Mouse (Mus musculus) adrenal gland, adult 2 months (tissue): ENCODE results near the gene Ckm. TPM values are rescaled to one million over a fixed set of nuclear protein-coding genes. Genes with fewer than 3 reads are reported as not detected.
A peak's percentile ranks its signal among the peaks of the same experiment; 100 is the strongest.

Experiments
- DNase-seq: peaks from one replicate; pipeline ENCODE4 v3.0.0; 2021
- polyA plus RNA-seq: library from polyadenylated mRNA; depleted of rRNA; stranded (reverse); fragments of >200 nt; gene quantifications from 2 replicates; pipeline ENCODE4 v1.2.3, GENCODE M21; 2012
- total RNA-seq, 2 experiments: library from RNA; stranded (reverse); gene quantifications; 2 replicates each; pipeline ENCODE4 v1.2.3; 2021

Gene Ckm
- total and polyA plus RNA-seq, 3 experiments: 1.0 TPM; not detected in 2

DNA sequence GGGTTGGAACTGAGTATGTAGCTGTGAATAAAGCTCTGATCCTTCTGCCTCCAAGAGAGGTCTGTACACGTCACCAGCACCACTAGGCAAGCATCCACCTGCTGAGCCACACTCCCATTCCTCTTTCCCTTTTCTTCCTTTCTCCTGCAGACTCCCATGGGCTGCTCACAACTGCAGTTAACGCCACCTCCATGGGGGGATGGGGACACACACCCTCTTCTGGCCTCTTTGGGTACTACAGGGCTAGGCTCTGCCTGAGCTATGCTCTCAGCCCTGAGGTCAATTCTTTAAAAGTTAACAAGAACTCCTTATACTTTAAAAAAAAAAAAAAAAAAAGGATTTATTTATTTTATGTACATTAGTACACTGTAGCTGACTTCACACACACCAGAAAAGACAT lies 27.9 kb downstream of the Ckm start:
- no peak for DNase-seq

DNA sequence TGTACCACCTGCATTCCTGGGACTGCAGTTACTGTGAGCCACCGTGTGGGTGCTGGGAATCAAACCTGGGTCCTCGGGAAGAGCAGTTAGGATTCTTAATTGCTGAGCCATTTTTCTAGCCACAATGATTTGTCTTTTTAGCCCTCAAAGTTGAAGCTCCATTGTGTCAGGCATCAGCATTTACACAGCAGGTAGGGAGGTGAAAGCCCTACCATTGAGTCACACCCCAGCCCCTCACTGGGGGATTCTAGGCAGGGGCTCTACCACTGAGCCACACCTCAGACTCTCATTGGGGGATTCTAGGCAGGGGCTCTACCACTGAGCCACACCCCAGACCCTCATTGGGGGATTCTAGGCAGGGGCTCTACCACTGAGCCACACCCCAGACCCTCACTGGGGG lies 31.7 kb downstream of the Ckm start:
- DNase-seq: no peak

DNA sequence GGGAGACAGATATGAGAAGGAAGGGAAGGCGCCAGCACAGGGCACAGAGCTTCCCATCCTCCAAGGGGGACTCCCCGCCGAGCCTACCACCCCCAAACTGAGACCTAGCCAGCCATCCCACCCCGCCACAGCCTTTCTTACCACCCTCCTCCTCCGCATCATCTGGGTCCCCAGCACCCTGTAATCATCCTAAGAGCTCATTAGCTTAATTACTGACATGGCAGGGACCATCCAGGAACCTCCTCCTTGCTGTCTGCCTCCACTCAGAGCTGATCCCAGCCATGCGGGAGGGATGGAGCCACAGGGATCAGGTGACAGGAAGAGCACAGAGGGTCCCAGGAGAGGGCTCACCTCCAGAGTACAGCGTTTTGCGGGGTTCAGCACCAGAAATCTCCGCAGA lies 32.5 kb downstream of the Ckm start:
- DNase-seq: no peak

DNA sequence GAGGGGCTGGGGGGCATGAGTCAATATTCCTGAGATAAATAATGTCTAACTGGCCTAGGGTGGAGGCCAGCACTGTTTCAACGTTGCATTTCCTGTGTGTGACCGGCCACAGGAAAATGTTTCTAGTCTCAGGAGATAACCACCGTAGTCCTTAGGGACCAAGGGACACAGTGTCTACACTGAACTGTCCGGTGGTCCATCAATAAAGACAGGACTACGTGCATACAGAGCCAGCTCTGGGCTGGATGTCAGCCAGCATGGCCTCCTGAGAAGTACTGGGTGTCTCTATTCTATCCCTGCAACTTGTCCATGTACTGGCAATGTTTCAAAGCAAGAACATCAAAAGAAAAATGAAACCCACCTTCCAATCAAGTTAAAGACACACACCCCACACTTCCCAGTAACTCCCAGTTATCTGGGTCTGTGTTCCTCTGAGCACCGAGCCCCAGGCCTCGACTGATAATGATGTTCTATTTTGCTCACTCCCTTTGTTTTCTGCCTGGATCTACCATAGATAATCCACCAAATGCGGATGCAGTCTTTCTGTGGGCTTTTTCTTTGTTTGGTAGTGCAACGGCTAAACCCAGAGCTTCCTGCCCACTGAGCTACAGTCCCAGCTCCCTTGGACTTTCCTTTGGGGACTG lies 37.0 kb downstream of the Ckm start:
- DNase-seq: no peak

DNA sequence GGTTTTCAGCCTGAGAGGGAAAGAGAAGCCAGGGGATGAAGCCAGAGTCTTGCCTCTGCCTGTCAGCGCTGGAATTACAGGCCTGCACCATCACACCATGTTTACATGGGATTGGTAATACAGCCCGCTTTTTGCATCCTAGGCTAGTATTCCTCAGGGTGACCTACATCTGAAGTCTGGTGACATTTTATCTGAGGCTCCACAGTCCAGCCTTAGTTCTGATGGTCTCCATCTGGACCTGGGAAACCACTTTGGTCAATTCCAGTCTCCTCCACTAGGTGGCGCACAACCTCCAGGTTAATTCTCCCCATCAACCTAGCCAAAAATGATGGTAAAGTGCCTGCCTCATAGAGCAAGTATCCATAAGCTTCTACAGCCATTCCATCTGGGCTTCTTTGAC lies 38.8 kb downstream of the Ckm start:
- DNase-seq: peak; percentile 84

DNA sequence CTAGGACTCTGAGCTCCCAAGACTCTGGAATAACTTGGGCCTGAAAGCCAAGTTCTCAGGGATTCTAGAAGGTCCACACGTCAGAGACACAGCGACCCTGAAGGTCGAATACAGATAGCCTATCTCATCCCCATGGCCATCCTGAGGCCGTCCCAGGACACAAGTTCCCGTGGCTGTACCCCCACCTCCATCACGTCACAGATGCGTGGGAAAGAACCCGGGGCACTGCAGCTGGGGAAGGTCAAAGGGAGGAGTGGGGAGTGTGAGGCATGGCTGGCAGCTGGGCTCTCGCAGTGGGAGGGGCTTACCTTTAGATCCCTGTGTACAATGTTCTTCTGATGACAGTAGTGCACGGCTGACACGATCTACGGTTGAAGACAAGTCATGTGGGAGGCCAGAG lies 40.2 kb downstream of the Ckm start:
- no peak for DNase-seq

DNA sequence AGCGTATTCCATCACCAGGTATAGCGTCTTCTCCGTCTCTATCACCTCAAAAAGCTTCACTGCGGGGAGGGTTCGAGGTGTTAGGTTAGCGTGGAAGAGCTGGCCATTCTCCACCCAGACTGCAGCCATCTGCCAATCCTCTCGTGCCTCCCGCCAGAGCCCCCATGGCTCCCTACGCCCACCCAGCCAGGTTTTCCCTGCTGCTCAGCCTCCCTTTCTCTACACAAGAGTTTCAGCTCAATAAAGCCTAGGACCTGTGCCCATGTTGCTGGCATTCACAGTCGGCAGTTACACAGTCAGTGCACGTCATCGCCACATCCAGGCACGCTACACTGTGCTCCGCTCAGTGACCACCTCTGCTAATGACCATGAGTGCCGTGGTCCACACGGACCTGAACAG lies 43.1 kb downstream of the Ckm start:
- no peak for DNase-seq

DNA sequence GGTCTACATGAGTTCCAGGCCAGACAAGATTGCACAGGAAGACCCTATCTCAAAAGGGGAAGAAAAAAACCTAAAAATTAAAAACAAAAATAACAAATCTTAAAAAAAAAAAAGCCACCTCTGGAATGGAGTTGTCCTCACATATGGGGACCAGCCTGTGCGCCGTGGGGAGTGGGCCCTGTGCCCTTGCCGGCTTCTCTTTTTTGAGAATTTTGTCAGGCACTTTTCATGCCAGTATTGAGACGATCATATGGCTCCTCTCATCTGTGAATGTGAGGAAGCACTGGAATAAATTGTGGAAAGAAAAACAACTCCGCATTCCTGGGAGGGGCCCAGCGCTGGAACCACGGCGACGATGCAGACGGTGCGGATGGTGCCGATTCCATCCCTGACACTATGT lies 44.6 kb downstream of the Ckm start:
- no peak for DNase-seq

DNA sequence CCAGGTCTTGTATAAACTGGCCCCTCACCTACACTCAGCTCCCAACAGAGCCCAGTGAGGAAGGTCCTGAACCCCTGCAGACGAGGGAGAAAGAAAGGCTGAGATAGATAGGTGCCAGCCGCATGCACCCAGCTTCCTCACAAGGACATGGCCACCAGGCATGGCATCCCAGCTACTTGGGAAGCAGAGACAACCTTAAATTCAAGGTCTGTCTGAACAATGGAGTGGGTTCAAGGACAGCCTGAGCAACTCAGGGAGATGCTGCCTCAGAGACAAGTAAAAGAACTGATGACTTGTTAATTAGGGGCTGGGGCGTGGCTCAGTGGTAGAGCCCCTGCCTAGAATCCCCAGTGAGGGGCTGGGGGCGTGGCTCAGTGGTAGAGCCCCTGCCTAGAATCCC lies 50.6 kb downstream of the Ckm start:
- no peak for DNase-seq

DNA sequence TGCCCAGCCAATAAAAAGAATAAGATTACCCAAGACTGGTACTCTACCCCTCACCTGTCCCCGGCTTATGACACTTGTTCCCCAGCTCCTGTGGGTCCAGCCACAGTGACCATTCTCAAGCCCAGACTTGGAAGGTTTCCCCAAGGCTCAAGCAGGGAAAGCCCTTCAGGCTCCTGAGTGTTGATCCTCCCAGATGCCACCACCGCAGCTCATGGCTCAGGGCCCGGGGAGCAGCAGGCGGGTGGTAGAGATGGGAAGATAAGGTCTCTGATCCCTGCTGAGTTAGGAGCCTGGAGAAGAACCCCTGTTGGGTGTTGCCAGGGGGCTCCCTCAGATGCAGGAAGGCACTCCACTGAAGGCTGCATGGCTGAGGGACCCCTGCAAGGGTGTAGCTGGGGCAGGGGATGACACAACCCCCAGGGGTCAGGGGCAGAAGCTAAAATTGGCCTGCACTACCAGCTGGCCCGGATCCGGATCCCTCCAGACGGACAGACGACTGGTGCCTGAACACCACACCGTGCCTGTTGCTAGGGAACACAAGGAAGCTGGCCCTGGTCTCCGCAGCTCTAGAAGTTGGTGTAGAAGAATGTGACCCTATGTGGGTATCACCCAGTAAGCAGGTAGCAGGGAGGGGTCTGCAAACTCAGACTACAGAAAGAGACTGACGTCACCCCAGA lies 51.4 kb downstream of the Ckm start:
- DNase-seq: peak; percentile 54

DNA sequence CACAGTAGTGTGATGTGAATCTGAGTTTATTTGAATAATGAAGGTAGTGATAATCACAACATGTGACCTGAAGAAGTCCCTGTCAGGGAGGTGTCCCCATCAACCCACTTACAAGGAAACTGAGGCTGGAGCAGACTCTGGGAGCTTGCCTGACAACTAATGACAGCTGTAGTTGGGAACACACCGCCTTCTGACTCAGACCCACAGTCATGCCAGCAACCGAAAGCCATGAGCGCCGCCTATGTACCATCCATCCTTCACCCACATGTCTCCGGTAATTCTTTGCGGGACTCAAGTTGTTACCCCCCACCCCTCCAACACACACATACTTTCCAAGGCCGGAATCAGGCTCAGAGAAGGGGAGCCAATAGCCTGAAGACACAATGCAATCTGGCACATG lies 52.1 kb downstream of the Ckm start:
- peak; percentile 43 for DNase-seq

DNA sequence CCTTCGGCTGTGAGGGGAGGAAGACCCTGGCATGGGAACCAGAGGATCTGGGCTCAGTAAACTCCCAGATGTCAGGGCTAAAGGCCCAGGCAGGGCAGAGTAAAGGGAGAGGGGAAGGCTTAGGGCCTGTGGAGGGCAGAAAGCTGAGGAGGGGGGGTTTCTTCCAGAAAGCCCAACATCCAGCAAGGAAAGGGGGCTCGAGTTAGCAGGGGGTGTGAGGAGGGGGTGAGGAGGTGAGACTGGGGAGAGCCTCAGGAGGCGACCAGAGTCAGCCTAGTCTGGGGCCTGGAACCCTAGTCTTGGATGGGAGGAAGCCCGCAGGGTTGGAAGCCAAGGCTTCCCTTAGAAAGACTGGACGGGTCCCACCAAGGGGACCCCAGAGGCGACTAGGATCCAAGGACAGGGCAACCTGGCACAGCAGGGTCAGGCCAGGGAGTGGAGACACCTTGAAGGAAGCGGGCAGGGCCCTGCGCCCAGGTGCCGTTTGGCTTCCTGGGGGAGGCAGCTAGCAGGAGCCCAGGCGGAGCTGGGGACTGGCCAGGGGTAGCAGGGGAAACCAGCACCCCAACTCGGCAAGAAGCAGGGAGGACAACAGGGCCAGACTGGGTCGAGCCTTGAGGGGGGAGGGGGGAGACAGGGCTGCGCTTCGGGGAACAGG lies 53.0 kb downstream of the Ckm start:
- DNase-seq: no peak

DNA sequence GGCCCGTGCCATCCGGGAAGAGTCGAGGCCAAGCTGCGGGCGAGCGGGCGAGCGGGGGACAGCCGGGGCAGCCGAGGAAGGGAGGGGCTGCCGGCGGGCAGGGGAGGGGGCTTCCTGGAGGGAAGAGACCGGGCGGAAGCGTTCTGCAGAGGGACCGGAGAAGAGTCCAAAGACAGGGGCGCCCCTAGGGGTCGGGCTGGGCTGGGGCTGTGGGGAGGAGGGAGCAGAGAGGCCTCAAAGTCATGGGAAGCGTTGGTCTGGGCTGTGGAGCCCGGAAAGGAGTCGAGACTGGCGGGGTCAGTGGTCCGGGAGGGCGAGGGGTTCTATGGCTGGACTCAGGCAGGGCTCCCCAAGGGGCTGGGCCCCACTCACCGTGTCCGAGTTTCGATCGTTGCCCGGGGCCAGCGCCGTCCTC lies 53.5 kb downstream of the Ckm start:
- peak; percentile 69 for DNase-seq

DNA sequence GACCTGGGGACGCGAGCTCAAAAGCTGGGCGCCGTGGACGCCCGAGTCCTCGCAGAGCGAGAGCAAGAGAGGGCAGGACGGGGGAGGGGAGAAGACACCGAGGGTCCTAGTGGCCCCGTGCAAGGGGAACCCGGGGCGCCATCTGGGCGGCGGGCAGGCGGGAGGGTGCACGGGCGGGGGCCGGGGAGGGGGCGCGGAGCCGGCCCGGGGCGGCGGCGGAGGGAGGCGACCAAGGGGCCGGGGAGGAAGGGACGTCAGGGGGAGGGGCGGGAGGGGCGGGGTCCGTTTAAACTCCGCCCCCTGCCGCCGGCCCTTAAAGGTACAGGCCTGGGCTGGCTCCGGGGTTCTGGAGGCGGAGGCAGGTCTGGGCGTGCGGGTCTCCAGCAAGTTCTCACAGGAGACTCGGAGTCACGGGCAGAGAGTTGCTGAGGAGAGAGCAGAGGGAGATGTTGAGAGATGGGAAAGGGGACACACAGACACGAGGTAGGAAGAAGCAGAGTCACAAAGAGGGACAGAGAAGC lies 54.1 kb downstream of the Ckm start, which contains the start of gene Mark4:
Gene Mark4 (minus strand): TSS at position 231 of the 521 bp plus-strand sequence.
- peak; percentile 89 for DNase-seq

DNA sequence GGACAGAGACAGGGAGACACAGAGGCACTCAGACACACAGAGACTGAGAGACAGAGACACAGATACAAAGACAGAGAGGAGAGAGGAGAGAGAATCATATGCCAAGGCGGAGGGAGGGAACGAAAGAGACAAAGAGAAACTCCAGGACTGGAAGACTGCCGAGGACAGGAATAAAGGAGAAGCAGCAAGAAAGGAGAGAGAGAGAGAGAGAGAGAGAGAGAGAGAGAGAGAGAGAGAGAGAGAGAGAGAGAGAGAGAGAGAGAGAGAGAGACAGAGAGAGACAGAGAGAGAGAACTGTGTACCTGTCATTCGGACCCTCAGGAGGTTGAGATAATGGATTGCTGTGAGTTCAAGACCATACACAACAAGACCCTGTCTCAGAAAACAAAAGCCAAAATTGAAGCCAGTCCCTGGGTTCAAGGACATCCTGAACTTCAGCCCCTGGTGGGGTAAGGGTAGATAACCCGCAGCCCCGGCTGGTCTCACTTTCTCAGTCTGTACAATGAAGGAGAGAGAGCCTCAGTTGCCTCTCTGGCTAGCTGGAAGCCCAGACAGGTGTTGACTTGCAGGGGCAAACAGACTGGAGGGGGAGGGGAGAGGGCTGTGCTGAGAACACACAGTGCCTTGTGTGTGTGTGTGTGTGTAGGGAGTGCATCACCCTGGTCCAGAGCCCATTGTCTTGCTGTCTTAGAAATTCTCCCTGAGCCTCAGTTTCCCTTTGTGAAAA lies 54.7 kb downstream of the Ckm start:
- no peak for DNase-seq

DNA sequence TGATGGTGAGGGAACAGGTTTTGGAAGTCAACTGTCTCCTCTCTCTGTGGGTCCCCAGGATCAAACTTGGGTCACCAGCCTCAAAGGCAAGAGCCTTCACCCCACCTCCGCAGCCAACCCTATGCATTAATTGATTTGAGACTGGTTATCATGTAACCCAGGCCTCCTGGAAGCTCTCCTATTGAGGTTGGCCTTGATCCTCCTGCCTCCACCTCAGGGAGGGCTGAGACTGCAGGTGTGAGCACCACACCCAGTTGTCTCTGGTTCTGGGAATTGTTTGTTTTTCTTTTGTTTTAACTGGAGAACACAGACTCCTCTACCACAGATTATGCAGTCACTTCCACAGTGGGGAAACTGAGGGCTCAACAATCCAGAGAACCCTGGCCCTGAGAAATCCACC lies 55.9 kb downstream of the Ckm start:
- DNase-seq: no peak

DNA sequence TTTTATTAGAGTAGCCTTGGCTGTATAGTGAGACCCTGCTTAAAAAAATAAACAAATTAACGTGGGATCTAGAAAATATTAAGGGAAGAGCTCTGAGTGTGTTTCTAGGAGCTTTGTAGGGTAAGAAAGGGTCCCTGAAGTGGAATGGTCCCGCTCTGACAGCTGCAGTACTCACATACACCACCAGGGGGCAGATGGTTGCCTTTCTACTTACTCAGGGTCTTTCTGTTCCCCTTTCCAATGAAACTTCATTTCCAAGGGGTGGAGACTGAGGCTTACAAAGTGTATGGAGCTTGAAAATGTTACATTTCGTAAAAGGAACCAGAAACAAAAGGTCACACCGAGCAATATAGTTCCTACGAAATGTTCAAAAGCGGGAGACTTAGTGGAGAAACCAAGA lies 56.9 kb downstream of the Ckm start:
- peak; percentile 76 for DNase-seq

DNA sequence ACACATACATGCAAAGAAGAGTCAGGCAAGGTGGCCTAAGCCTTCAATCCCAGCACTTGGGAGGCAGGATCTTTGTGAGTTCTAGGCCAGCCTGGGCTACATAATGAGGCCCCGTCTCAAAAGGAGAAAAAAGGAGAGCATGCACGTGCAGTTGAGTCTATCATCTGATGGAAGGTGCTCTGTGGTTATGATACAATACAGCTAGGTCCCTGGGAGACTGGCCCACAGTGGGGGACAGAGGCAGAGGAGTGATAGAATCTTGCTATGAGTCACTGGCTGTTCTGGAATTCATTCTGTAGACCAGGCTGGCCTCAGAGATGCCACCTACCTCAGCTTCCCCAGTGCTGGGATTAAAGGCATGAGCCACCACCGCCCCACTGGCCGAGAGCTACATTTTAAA lies 57.9 kb downstream of the Ckm start:
- DNase-seq: no peak

DNA sequence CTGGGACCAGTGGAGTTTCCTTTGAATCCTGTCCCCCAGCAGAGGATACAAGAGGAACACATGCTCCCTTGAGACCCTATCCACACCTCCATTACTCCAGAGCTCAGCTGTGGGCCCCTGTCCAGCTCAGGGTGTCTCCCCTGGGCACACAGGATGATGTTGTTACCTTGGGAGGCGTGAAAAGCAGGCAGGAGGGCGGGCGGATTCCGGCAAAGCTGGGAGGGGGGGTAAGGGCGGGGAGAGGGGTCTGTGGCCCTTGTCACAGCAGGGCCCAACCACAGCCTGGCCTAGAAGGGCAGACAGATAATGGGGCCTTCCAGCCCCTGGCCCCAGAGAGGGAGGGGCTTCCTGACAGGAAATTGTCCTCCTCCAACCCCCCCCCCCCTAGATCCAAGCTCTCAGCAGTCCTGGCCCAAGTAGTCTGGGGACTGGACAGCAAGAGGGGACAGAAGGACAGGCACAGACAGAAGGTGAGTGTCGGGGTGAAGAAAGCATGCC lies 58.4 kb downstream of the Ckm start, which contains the start of gene Exoc3l2:
Gene Exoc3l2 (plus strand): TSS at position 448 of the 498 bp plus-strand sequence.
- peak; percentile 56 for DNase-seq

DNA sequence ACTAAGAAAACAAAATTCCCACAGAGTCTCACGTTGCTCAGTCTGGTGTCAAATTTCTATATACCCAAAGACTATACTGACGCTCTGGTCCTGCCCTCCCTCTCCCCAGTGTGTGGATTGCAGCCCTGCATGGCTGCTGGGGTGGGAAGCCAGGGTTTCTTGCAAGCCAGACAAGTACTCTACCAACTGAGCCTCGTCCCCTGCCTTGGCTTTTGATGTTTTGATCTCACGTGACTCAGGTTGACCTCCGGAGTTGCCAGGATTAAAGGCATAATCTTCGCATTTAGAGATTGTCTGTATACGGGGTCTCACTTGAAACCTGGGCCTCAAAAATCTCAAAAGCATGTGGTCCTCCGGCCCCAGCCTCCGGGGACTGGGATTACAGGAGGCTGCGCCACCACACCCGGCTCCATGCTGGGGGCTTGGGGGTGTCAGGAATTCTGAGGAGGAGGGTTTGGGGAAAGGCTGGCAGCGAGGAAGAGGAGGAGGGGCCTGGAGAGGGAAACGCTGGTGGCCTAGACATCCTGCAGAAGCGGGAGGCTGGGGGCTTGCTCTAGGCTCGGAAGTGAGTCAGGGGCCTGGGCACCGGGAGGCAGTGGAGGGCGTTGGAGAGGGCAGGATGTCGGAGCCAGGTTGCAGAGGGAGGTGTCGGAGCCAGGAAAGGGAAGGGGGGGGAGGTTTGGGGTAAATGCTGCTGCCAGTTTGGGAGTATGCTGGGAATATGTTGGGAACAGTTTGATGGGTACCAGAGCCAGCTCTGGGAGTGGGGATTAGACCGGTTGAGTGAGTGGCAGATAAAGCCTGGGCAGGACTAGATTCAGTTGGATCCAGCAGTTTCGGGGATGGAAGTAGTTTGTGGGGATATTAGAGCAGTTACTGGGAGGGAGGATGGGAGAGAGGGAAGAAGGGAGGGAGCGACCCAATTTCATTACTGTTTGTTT lies 60.1 kb downstream of the Ckm start:
- DNase-seq: no peak

DNA sequence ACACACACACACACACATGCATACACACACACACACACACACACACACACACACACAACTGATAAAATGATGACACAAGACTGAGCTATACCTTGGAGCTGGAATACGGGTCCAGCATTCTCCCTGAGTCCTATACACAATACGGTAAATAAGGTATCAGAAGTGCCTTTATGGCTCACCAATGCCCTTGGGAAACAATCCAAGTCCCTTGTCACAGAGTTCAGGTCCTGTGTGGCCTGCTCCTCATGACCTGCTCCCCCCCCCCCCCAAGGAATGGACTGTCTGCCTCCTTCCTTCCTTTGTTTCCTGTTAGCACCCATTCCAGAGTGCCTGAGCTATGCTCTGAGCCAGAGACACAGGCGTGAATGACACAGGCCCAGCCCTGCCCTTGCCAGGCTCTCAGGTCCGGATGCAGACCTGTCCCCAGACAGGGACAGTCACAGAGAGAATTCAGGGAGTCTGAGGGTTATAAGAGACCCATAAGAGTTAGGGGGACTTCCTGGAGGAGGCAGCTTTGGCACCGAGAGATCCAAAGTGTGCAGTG lies 62.1 kb downstream of the Ckm start:
- DNase-seq: peak; percentile 41
